Mouse (Mus musculus): ENCODE measurements around the gene Mief1. TPM values are rescaled to one million over a fixed set of nuclear protein-coding genes. Genes with fewer than 3 reads are reported as not detected.

The Mief1 gene
- polyA plus RNA-seq, 1 experiment from 2014 or later, result 41.7 TPM

DNA sequence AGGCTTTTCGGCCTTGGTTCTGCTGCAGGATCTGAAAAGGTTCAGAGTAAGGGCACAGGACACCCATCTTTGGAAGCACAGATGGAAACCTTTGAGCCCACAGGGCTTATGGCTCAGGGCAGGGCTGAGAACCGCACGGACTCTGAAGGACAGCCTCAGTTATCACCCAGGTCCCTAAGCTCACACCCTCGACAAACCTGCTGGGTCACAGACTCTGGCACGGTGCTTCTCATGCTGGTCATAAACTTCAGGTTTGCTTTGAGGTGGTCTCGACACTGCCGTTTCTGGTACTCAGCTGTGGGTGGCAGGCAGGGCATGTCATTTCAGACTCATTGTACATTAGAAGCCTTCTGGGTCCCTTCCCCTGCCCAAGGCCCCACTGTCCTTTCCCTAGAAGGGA is 27.3 kb downstream of the Mief1 start:
- Histone ChIP-seq H3K9ac (replicated peaks; ENCODE audit: low read length) (no peak overlapping the region), H3K36me3 (ENCODE audit: control insufficient read depth, insufficient read depth, low read length) (peaks cover 49% of the 10 kb centered on the region), H3K27me3 (ENCODE audit: control insufficient read depth, insufficient read depth, low read length) (no peaks in the 10 kb centered on the region), H3K27ac (replicated peaks; ENCODE audit: low read depth, low read length) (no peak overlapping the region), H3K4me1 (ENCODE audit: control insufficient read depth, insufficient read depth, low read length) (peaks cover 22% of the 10 kb centered on the region), H3K4me2 (ENCODE audit: low read length) (no peak overlapping the region), H3K4me3 (replicated peaks; ENCODE audit: low read depth, low read length) (no peak overlapping the region), H3K9me3 (ENCODE audit: control insufficient read depth, low read length) (no peaks in the 10 kb centered on the region)
- no peak for ATAC-seq (ENCODE audit: low FRiP score, low TSS enrichment)
- no peak for DNase-seq
- 81% methylated on average over 7 of the region's 7 CpGs for WGBS

DNA sequence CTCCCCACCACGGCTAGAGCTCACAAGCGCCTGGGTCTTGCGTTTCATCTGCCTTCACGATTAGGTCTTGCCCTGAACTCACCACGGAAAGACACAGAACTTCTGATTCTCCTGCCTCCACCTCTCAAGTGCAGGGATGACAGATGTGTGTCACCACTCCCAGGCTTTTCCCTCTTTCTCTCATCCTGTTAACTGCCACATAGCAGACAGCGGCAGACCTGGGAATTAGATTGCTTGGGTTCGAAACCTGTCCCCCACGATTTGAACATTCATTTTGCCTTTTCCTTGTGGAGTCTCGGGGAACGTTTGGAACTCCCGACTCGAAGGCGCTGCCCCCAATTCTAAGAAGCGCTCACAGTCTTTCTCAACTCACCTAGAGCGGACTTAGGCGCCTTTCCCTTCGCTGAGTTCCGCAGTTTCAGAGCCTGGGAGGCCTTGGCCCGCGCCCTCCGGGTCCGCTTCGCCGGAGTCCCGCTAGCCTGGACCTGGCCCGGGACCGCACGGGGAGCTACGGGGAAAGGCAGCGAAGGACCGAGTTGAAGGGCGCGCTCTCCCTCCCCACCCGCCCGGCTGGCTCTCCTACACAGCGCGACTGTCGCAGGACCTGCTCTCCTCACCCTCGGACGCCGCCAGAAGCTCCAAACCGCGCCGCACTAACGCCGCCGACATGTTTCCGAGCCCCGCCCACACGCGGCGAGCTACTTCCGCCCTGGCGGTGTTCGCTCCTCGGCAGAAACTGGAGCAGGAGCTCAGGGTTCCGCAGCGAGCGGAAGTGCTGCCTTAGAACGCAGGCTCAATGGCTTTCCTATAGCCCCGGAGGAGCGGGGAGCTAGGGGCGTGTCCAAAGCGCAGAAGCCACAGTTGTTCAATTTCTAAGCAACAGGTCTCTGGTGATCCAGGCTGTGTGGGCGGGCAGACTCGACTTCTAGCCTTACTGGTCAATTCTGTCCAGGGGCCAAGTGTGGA is 30.1 kb downstream of the Mief1 start, which contains the start of gene Rps19bp1:
Gene Rps19bp1, minus strand, starts transcription at position 706 of the 966 bp plus-strand sequence.
- DNase-seq (peak; percentile 96), ATAC-seq (ENCODE audit: low FRiP score, low TSS enrichment) (peak; percentile 92)
- H3K27ac ChIP-seq (replicated peaks; ENCODE audit: low read depth, low read length), result peak within 1 kb of the TSS; percentile 68
- peaks cover 10% of the 10 kb centered on the region for H3K4me1 ChIP-seq (ENCODE audit: control insufficient read depth, insufficient read depth, low read length)
- H3K27me3 ChIP-seq (ENCODE audit: control insufficient read depth, insufficient read depth, low read length), result no peaks in the 10 kb centered on the region
- H3K4me3 ChIP-seq (replicated peaks; ENCODE audit: low read depth, low read length), result peak within 1 kb of the TSS; percentile 87
- WGBS, result 2% methylated on average over 66 of the region's 66 CpGs
- H3K9me3 ChIP-seq (ENCODE audit: control insufficient read depth, low read length), result no peaks in the 10 kb centered on the region
- H3K36me3 ChIP-seq (ENCODE audit: control insufficient read depth, insufficient read depth, low read length), result peaks cover 22% of the 10 kb centered on the region
- peak within 1 kb of the TSS; percentile 76 for H3K4me2 ChIP-seq (ENCODE audit: low read length)
- H3K9ac ChIP-seq (replicated peaks; ENCODE audit: low read length), result peak within 1 kb of the TSS; percentile 76

GRCm38 (mm10) chr15:80266281-80266680 is 32.5 kb downstream of the Mief1 start:
- H3K27ac ChIP-seq (replicated peaks; ENCODE audit: low read depth, low read length), result no peak overlapping the region
- H3K9me3 ChIP-seq (ENCODE audit: control insufficient read depth, low read length), result peaks cover 7% of the 10 kb centered on the region; the same call in 1 of the 2 replicates
- DNase-seq (peak; percentile 94), ATAC-seq (ENCODE audit: low FRiP score, low TSS enrichment) (0 out of 2 replicates have a peak, but pooled peaks have one; percentile 31)
- H3K27me3 ChIP-seq (ENCODE audit: control insufficient read depth, insufficient read depth, low read length), result no peaks in the 10 kb centered on the region
- no peak overlapping the region for H3K9ac ChIP-seq (replicated peaks; ENCODE audit: low read length)
- 0% methylated on average over 2 of the region's 2 CpGs for WGBS
- H3K4me3 ChIP-seq (replicated peaks; ENCODE audit: low read depth, low read length), result no peak overlapping the region
- no peaks in the 10 kb centered on the region for H3K36me3 ChIP-seq (ENCODE audit: control insufficient read depth, insufficient read depth, low read length)
- no peak overlapping the region for H3K4me2 ChIP-seq (ENCODE audit: low read length)
- peaks cover 10% of the 10 kb centered on the region for H3K4me1 ChIP-seq (ENCODE audit: control insufficient read depth, insufficient read depth, low read length)

DNA sequence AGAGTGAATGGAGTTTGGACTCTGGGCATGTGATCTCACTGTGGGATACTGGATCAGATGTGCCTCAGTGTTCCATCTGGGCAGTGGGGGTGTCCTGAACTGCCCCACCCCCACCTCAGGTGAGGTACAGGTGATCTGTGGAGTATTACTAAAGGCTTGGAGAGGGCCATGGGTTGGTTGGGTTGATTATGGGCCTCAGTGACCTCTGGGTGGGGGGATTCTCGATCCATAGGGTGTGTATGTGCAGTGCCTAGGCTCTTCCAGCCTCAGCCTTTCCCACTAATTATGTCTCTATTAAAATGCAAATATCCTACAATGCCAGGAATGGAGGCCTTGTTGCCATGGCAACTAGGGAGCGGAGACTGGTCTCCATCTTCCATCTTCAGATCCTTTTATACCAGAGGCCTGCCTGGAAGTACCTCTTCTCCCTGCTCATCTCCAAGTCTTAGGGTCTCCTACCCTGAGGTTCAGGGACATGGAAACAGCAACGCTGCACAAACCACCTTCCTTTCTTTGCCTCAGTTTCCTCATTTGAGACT is 38.1 kb downstream of the Mief1 start:
- Histone ChIP-seq H3K4me2 (ENCODE audit: low read length) (no peak overlapping the region), H3K4me3 (replicated peaks; ENCODE audit: low read depth, low read length) (no peak overlapping the region), H3K27ac (replicated peaks; ENCODE audit: low read depth, low read length) (no peak overlapping the region), H3K4me1 (ENCODE audit: control insufficient read depth, insufficient read depth, low read length) (0 out of 2 replicates have a peak, but pooled peaks cover 6% of the 10 kb centered on the region), H3K9me3 (ENCODE audit: control insufficient read depth, low read length) (peaks cover 7% of the 10 kb centered on the region; the same call in 1 of the 2 replicates), H3K36me3 (ENCODE audit: control insufficient read depth, insufficient read depth, low read length) (no peaks in the 10 kb centered on the region), H3K9ac (replicated peaks; ENCODE audit: low read length) (no peak overlapping the region), H3K27me3 (ENCODE audit: control insufficient read depth, insufficient read depth, low read length) (no peaks in the 10 kb centered on the region; the same call in 1 of the 2 replicates)
- DNase-seq (peak; percentile 77), ATAC-seq (ENCODE audit: low FRiP score, low TSS enrichment) (no peak)
- WGBS, result 49% methylated on average over 3 of the region's 3 CpGs

GRCm38 (mm10) chr15:80277107-80277506 is 43.3 kb downstream of the Mief1 start:
- H3K4me1 ChIP-seq (ENCODE audit: control insufficient read depth, insufficient read depth, low read length), result peaks cover 5% of the 10 kb centered on the region; the same call in 1 of the 2 replicates
- H3K4me2 ChIP-seq (ENCODE audit: low read length), result no peak overlapping the region
- no peaks in the 10 kb centered on the region for H3K9me3 ChIP-seq (ENCODE audit: control insufficient read depth, low read length)
- peaks cover 2% of the 10 kb centered on the region; the same call in 1 of the 2 replicates for H3K27me3 ChIP-seq (ENCODE audit: control insufficient read depth, insufficient read depth, low read length)
- ATAC-seq (ENCODE audit: low FRiP score, low TSS enrichment) (no peak), DNase-seq (peak; percentile 73)
- H3K4me3 ChIP-seq (replicated peaks; ENCODE audit: low read depth, low read length), result no peak overlapping the region
- no peaks in the 10 kb centered on the region for H3K36me3 ChIP-seq (ENCODE audit: control insufficient read depth, insufficient read depth, low read length)
- H3K27ac ChIP-seq (replicated peaks; ENCODE audit: low read depth, low read length), result no peak overlapping the region
- 44% methylated on average over 9 of the region's 9 CpGs for WGBS
- no peak overlapping the region for H3K9ac ChIP-seq (replicated peaks; ENCODE audit: low read length)

GRCm38 (mm10) chr15:80277625-80278024 is 43.8 kb downstream of the Mief1 start:
- Histone ChIP-seq H3K4me3 (replicated peaks; ENCODE audit: low read depth, low read length) (no peak overlapping the region), H3K27me3 (ENCODE audit: control insufficient read depth, insufficient read depth, low read length) (peaks cover 2% of the 10 kb centered on the region; the same call in 1 of the 2 replicates), H3K4me1 (ENCODE audit: control insufficient read depth, insufficient read depth, low read length) (peaks cover 3% of the 10 kb centered on the region; the same call in 1 of the 2 replicates), H3K4me2 (ENCODE audit: low read length) (no peak overlapping the region), H3K27ac (replicated peaks; ENCODE audit: low read depth, low read length) (no peak overlapping the region), H3K36me3 (ENCODE audit: control insufficient read depth, insufficient read depth, low read length) (no peaks in the 10 kb centered on the region), H3K9me3 (ENCODE audit: control insufficient read depth, low read length) (no peaks in the 10 kb centered on the region), H3K9ac (replicated peaks; ENCODE audit: low read length) (no peak overlapping the region)
- DNase-seq (peak; percentile 67), ATAC-seq (ENCODE audit: low FRiP score, low TSS enrichment) (no peak)
- 1% methylated on average over 6 of the region's 6 CpGs for WGBS

- Histone ChIP-seq H3K27ac (replicated peaks; ENCODE audit: low read depth, low read length) (no peak overlapping the region), H3K36me3 (ENCODE audit: control insufficient read depth, insufficient read depth, low read length) (no peaks in the 10 kb centered on the region), H3K27me3 (ENCODE audit: control insufficient read depth, insufficient read depth, low read length) (peaks cover 2% of the 10 kb centered on the region; the same call in 1 of the 2 replicates), H3K4me3 (replicated peaks; ENCODE audit: low read depth, low read length) (no peak overlapping the region), H3K4me2 (ENCODE audit: low read length) (no peak overlapping the region), H3K4me1 (ENCODE audit: control insufficient read depth, insufficient read depth, low read length) (peaks cover 3% of the 10 kb centered on the region; the same call in 1 of the 2 replicates), H3K9ac (replicated peaks; ENCODE audit: low read length) (no peak overlapping the region), H3K9me3 (ENCODE audit: control insufficient read depth, low read length) (no peaks in the 10 kb centered on the region)
- DNase-seq, result no peak
- 68% methylated on average over 5 of the region's 5 CpGs for WGBS
- ATAC-seq (ENCODE audit: low FRiP score, low TSS enrichment), result no peak
Observed at GRCm38 (mm10) chr15:80278121-80278759, 44.4 kb downstream of the Mief1 start.

DNA sequence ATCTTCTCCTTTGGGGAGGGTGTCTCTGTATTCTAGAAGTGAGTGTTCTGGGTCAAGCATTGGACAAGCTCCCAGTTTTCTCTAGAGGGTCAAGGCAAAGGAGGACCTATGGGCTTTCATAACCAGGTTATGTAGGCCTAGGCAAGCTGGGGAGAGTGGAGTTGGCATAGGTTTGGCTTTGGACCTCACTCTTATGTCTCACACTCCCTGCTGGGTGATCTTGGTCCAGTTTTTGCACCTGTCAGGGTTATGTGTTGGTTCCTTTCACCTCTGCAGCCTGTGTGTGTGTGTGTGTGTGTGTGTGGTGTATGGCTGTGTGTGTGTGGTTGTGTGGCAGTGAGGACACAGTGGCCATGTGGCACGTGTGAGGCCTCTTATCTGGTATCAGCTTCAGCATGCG is 45.2 kb downstream of the Mief1 start:
- DNase-seq, result no peak
- whole genome bisulfite sequencing, result 88% methylated on average over 2 of the region's 2 CpGs
- no peak overlapping the region for H3K4me3 ChIP-seq (replicated peaks; ENCODE audit: low read depth, low read length)
- ATAC-seq (ENCODE audit: low FRiP score, low TSS enrichment), result no peak
- H3K36me3 ChIP-seq (ENCODE audit: control insufficient read depth, insufficient read depth, low read length), result no peaks in the 10 kb centered on the region
- peaks cover 2% of the 10 kb centered on the region; the same call in 1 of the 2 replicates for H3K27me3 ChIP-seq (ENCODE audit: control insufficient read depth, insufficient read depth, low read length)
- no peak overlapping the region for H3K9ac ChIP-seq (replicated peaks; ENCODE audit: low read length)
- H3K4me1 ChIP-seq (ENCODE audit: control insufficient read depth, insufficient read depth, low read length), result peaks cover 3% of the 10 kb centered on the region; the same call in 1 of the 2 replicates
- H3K9me3 ChIP-seq (ENCODE audit: control insufficient read depth, low read length), result no peaks in the 10 kb centered on the region
- no peak overlapping the region for H3K27ac ChIP-seq (replicated peaks; ENCODE audit: low read depth, low read length)
- no peak overlapping the region for H3K4me2 ChIP-seq (ENCODE audit: low read length)

All from midbrain, embryonic 14.5 days (tissue).